Mouse (Mus musculus) bone marrow macrophage, adult 2 months (primary cell): ENCODE results near the gene Zbtb8os. TPM values are rescaled to one million over a fixed set of nuclear protein-coding genes. Genes with fewer than 3 reads are reported as not detected.

Source experiments
- H3K27ac ChIP-seq: 2 replicates; pipeline ENCODE4 v1.5.1; 2012; ENCODE audit warnings: low read depth, low read length; ENCODE audit not compliant: insufficient read depth
- H3K4me1 ChIP-seq: 2 replicates; pipeline ENCODE4 v1.6.1; 2012; ENCODE audit warnings: low read length; ENCODE audit not compliant: control insufficient read depth, insufficient read depth
- H3K4me3 ChIP-seq: 2 replicates; pipeline ENCODE4 v1.5.1; 2012; ENCODE audit warnings: mild to moderate bottlenecking, low read length, moderate library complexity; ENCODE audit not compliant: insufficient read depth
- CTCF ChIP-seq: IDR thresholded peaks from 2 replicates; pipeline ENCODE4 v1.5.1; 2012; ENCODE audit warnings: low read depth, mild to moderate bottlenecking, low read length, moderate library complexity
- POLR2A ChIP-seq: IDR thresholded peaks from 2 replicates; pipeline ENCODE4 v1.6.1; 2012; ENCODE audit warnings: mild to moderate bottlenecking, low read depth, low read length, borderline replicate concordance
- polyA plus RNA-seq: library from polyadenylated mRNA; stranded (reverse); fragments of >200 nt; gene quantifications from 2 replicates; pipeline ENCODE4 v1.2.4, GENCODE M21; 2012; ENCODE audit not compliant: missing spikeins, insufficient read depth, insufficient read length

Gene Zbtb8os
- polyA plus RNA-seq, 1 experiment, result 76.9 TPM

- Histone ChIP-seq H3K4me1 (no peaks in the 10 kb centered on the region), H3K4me3 (no peak overlapping the region), H3K27ac (no peak overlapping the region)
- TF ChIP-seq POLR2A (no peak), CTCF (no peak)
Measured at GRCm38 (mm10) chr4:129396960-129397359, 61.5 kb downstream of the Zbtb8os start.

DNA sequence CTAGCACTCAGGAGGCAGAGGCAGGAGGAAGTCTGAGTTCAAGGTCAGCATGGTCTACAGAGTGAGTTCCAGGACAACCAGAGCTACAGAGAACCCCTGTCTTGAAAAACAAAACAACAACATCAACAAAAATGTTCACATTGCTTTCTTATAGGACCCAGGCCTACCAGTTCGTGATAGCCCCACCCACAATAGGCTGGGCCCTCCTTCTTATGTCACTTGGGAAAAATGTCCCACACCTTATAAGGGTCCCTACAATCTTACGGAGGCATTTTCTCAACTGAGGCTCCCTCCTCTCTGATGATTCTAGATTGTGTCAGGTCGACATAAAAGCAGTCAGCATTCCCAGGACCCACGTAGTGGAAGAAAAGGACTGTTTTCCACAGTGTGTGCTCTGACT, 64.3 kb downstream of the Zbtb8os start:
- H3K27ac ChIP-seq, result no peak overlapping the region
- H3K4me3 ChIP-seq, result no peak overlapping the region
- H3K4me1 ChIP-seq, result peaks cover 2% of the 10 kb centered on the region; the same call in 1 of the 2 replicates
- TF ChIP-seq CTCF, result no peak
- no peak for TF ChIP-seq POLR2A

Other genes starting within 250 kb of the Zbtb8os start
- gene Tmem54, start 230.1 kb upstream of the Zbtb8os start, polyA plus RNA-seq, result not detected in 2 replicates
- not detected in 2 replicates for gene Hpca, start 213.7 kb upstream of the Zbtb8os start, polyA plus RNA-seq
- gene Fndc5, start 198.7 kb upstream of the Zbtb8os start, polyA plus RNA-seq, result not detected in 2 replicates
- gene S100pbp, start 146.0 kb upstream of the Zbtb8os start, polyA plus RNA-seq, result 25.9 and 26.8 TPM in 2 replicates
- 18.0 and 21.7 TPM in 2 replicates for gene Yars, start 145.9 kb upstream of the Zbtb8os start, polyA plus RNA-seq
- 5.0 and 6.3 TPM in 2 replicates for gene C77080, start 74.3 kb upstream of the Zbtb8os start, polyA plus RNA-seq
- gene Sync, start 48.1 kb upstream of the Zbtb8os start, polyA plus RNA-seq, result not detected in 2 replicates
- gene Rbbp4, start 325 bp upstream of the Zbtb8os start, polyA plus RNA-seq, result 137 and 148 TPM in 2 replicates
- 3.6 and 4.4 TPM in 2 replicates for gene Zbtb8a, start 42.4 kb downstream of the Zbtb8os start, polyA plus RNA-seq
- gene Zbtb8b, start 105.2 kb downstream of the Zbtb8os start, polyA plus RNA-seq, result not detected in 2 replicates
- 37.3 and 42.3 TPM in 2 replicates for gene Bsdc1, start 125.9 kb downstream of the Zbtb8os start, polyA plus RNA-seq
- gene Tssk3, start 155.3 kb downstream of the Zbtb8os start, polyA plus RNA-seq, result not detected in 2 replicates
- gene Fam229a, start 155.5 kb downstream of the Zbtb8os start, polyA plus RNA-seq, result not detected in 2 replicates
- 157 and 166 TPM in 2 replicates for gene Marcksl1, start 177.9 kb downstream of the Zbtb8os start, polyA plus RNA-seq
- gene Hdac1, start 207.0 kb downstream of the Zbtb8os start, polyA plus RNA-seq, result 75.2 and 83.9 TPM in 2 replicates
- 0.68 TPM in 1 of 2 replicates, not detected in the other for gene Lck, start 237.9 kb downstream of the Zbtb8os start, polyA plus RNA-seq
- 1.2 and 2.6 TPM in 2 replicates for gene Fam167b, start 242.9 kb downstream of the Zbtb8os start, polyA plus RNA-seq